8 mouse cellular contexts compared by ENCODE assay signal in the genomic region with DNA sequence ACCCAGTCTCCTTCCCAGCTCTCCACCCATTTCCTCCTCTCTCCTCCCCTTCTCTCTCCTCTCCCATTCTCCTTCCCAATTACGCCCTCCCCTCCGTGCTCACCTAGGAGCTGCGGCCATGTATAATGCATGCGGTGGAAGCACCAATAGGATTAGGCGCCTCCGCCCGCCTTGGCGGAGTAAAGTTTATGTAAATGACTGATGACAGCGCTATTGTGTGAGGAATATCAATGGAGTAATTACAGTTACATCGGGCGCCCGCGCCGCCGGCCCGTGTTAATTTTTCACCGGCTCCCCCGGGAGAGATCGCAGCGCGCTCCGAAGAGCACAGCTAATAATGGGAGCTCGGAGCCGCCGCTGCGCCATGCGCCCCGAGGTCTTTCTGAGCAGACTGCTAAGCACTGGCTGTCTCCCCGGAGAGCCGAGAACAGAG. TPM values are rescaled to one million over a fixed set of nuclear protein-coding genes. Genes with fewer than 3 reads are reported as not detected.
DNase-seq lines count a peak whose midpoint lies in the region; ATAC-seq and TF ChIP-seq lines count a peak whose summit lies in the region.

No protein-coding gene starts in this region.

- no peak for ATAC-seq in heart, embryonic 11.5 days (replicated peaks; ENCODE audit: insufficient number of reproducible peaks, low FRiP score, low TSS enrichment)
- no peak for ATAC-seq in heart, postnatal 0 days (ENCODE audit: insufficient read depth, low read depth)
- peak; percentile 92 for ATAC-seq in midbrain, embryonic 13.5 days
- no peak for ATAC-seq in granulocyte monocyte progenitor cell, adult 5-6 weeks (replicated peaks; ENCODE audit: poor library complexity, severe bottlenecking)

- H3K9ac ChIP-seq in heart, embryonic 11.5 days (ENCODE audit: low read depth, low read length): no peak overlapping the region; the same call in 1 of the 2 replicates
- H3K9ac ChIP-seq in heart, postnatal 0 days (replicated peaks; ENCODE audit: low read depth, low read length): no peak overlapping the region
- H3K9ac ChIP-seq in midbrain, embryonic 13.5 days (replicated peaks): peak overlapping the region; percentile 61

- no peak for TF ChIP-seq CTCF in heart, postnatal 0 days (IDR thresholded peaks at IDR 0.05; ENCODE audit: low read depth)

- DNase-seq in heart, postnatal 4 days: no peak
- peak; percentile 43 to 54 for DNase-seq in cerebellum, postnatal 14 days
- DNase-seq in heart, postnatal 0 days (ENCODE audit: low spot score): no peak
- DNase-seq in layer of hippocampus, postnatal 14 days (ENCODE audit: low spot score in 2 of 2): peak; percentile 52 to 60
- DNase-seq in spleen, postnatal 10 days (ENCODE audit: low spot score in 2 of 2): no peak

- peaks cover 61% of the 10 kb centered on the region for H3K27me3 ChIP-seq in heart, embryonic 11.5 days (ENCODE audit: control insufficient read depth, insufficient read depth, low read length)
- peaks cover 81% of the 10 kb centered on the region for H3K27me3 ChIP-seq in heart, postnatal 0 days (ENCODE audit: control insufficient read depth, insufficient read depth, low read length)
- peaks cover 92% of the 10 kb centered on the region for H3K27me3 ChIP-seq in midbrain, embryonic 13.5 days

- peaks cover 8% of the 10 kb centered on the region; the same call in 1 of the 2 replicates for H3K4me1 ChIP-seq in heart, embryonic 11.5 days (ENCODE audit: control insufficient read depth, insufficient read depth, low read length)
- H3K4me1 ChIP-seq in heart, postnatal 0 days (ENCODE audit: control insufficient read depth, insufficient read depth): no peaks in the 10 kb centered on the region
- H3K4me1 ChIP-seq in midbrain, embryonic 13.5 days (replicated peaks): peaks cover 41% of the 10 kb centered on the region

- no peak for TF ChIP-seq EP300 in heart, postnatal 0 days (IDR thresholded peaks at IDR 0.05; ENCODE audit: low read depth)

- peak overlapping the region; percentile 64 for H3K4me2 ChIP-seq in heart, embryonic 11.5 days
- peak overlapping the region; percentile 67 for H3K4me2 ChIP-seq in heart, postnatal 0 days (ENCODE audit: low read depth, low read length)
- peak overlapping the region; percentile 64 for H3K4me2 ChIP-seq in midbrain, embryonic 13.5 days (replicated peaks)

- WGBS in heart, embryonic 11.5 days (ENCODE audit: insufficient replicate concordance): under 1% methylated on average over 30 of the region's 30 CpGs
- 2% methylated on average over 30 of the region's 30 CpGs for WGBS in heart, postnatal 0 days
- under 1% methylated on average over 30 of the region's 30 CpGs for WGBS in midbrain, embryonic 13.5 days

- no peaks in the 10 kb centered on the region for H3K9me3 ChIP-seq in heart, embryonic 11.5 days (replicated peaks; ENCODE audit: control insufficient read depth, low read length)
- no peaks in the 10 kb centered on the region for H3K9me3 ChIP-seq in heart, postnatal 0 days (replicated peaks; ENCODE audit: control insufficient read depth, low read length)
- no peaks in the 10 kb centered on the region for H3K9me3 ChIP-seq in midbrain, embryonic 13.5 days

- H3K4me3 ChIP-seq in heart, embryonic 11.5 days (ENCODE audit: low read depth, low read length): peak overlapping the region; percentile 36
- peak overlapping the region; percentile 45 for H3K4me3 ChIP-seq in heart, postnatal 0 days (ENCODE audit: low read depth, low read length)
- H3K4me3 ChIP-seq in midbrain, embryonic 13.5 days (replicated peaks): peak overlapping the region; percentile 36

- H3K27ac ChIP-seq in heart, embryonic 11.5 days (ENCODE audit: low read depth, low read length): no peak overlapping the region
- H3K27ac ChIP-seq in heart, postnatal 0 days (ENCODE audit: low read depth): no peak overlapping the region
- peak overlapping the region; percentile 94 for H3K27ac ChIP-seq in midbrain, embryonic 13.5 days

- H3K36me3 ChIP-seq in heart, embryonic 11.5 days (ENCODE audit: control insufficient read depth, insufficient read depth, low read length): no peaks in the 10 kb centered on the region
- no peaks in the 10 kb centered on the region for H3K36me3 ChIP-seq in heart, postnatal 0 days (replicated peaks; ENCODE audit: control insufficient read depth, insufficient read depth, low read length)
- H3K36me3 ChIP-seq in midbrain, embryonic 13.5 days: no peaks in the 10 kb centered on the region

RNA-seq across cellular contexts. Expression of gene Lmx1b, which starts 23.9 kb away (rescaled TPM):
- polyA plus RNA-seq in heart, embryonic 11.5 days (2014; fragmentation: Nextera tagmentation; extraction: Ambion mirVana): 0.03 TPM in 1 of 2 replicates, not detected in the other
- total RNA-seq in heart, postnatal 4 days (2021): under 1 TPM; 0.12 to 0.23 TPM
- not detected in 2 replicates for total RNA-seq in heart, postnatal 0 days (2014; rRNA removed; ENCODE audit: low replicate concordance)
- not detected in 2 replicates for polyA plus RNA-seq in heart, postnatal 0 days (2015; fragmentation: Nextera tagmentation; extraction: Ambion mirVana)
- under 1 TPM; 0.17 to 0.28 TPM for total RNA-seq in layer of hippocampus, postnatal 14 days (2021)
- polyA plus RNA-seq in midbrain, embryonic 13.5 days (2015; fragmentation: Nextera tagmentation; extraction: Ambion mirVana): 2.5 and 2.7 TPM in 2 replicates
- not detected in 2 replicates for total RNA-seq in granulocyte monocyte progenitor cell, adult 5-6 weeks (2014; fragmentation: Nextera tagmentation)
- not detected in 2 replicates for total RNA-seq in granulocyte monocyte progenitor cell, adult 5-6 weeks (2017)

Comparison
In these comparisons a context has a peak if more than half of its experiments do, and no peak if none do; other contexts are left out.
1. DNase-seq: peak in cerebellum, postnatal 14 days (2 of 2) and layer of hippocampus, postnatal 14 days (2 of 2); none in heart, postnatal 4 days (single experiment), heart, postnatal 0 days (single experiment) and spleen, postnatal 10 days (0 of 2).
2. Peak in every context shown above with its lines, with median percentiles within 50 percentile points of each other: H3K4me2 ChIP-seq and H3K4me3 ChIP-seq.